Mouse (Mus musculus) heart, embryonic 13.5 days (tissue): ENCODE measurements around the gene Th. TPM values are rescaled to one million over a fixed set of nuclear protein-coding genes. Genes with fewer than 3 reads are reported as not detected.

Experiments
- ATAC-seq: fragments of 200-750 bp; cut with Nextera tagmentation; 2 replicates; pipeline ENCODE4 v1.8.0; 2017; ENCODE audit warnings: moderate TSS enrichment; ENCODE audit not compliant: insufficient number of reproducible peaks, low FRiP score, low TSS enrichment; ENCODE audit errors: extremely low read depth
- H3K27ac ChIP-seq: fragments of 300-500 bp; sonication (generic); replicated peaks from 2 replicates; pipeline ENCODE4 v1.5.1; 2015; ENCODE audit warnings: moderate library complexity, mild to moderate bottlenecking, inconsistent platforms
- H3K27me3 ChIP-seq: fragments of 300-500 bp; sonication (generic); replicated peaks from 2 replicates; pipeline ENCODE4 v1.6.1; 2015; ENCODE audit warnings: mild to moderate bottlenecking, inconsistent platforms
- H3K36me3 ChIP-seq: fragments of 300-500 bp; sonication (generic); 2 replicates; pipeline ENCODE4 v1.6.1; 2015; ENCODE audit warnings: mild to moderate bottlenecking, inconsistent platforms
- H3K4me1 ChIP-seq: fragments of 300-500 bp; sonication (generic); 2 replicates; pipeline ENCODE4 v1.6.1; 2015; ENCODE audit warnings: inconsistent platforms
- H3K4me2 ChIP-seq: fragments of 300-500 bp; sonication (generic); 2 replicates; pipeline ENCODE4 v1.6.1; 2015; ENCODE audit warnings: inconsistent platforms, mild to moderate bottlenecking, moderate library complexity
- H3K4me3 ChIP-seq: fragments of 300-500 bp; sonication (generic); 2 replicates; pipeline ENCODE4 v1.5.1; 2015; ENCODE audit warnings: moderate library complexity, mild to moderate bottlenecking, inconsistent platforms
- H3K9ac ChIP-seq: fragments of 300-500 bp; sonication (generic); 2 replicates; pipeline ENCODE4 v1.6.1; 2015; ENCODE audit warnings: inconsistent platforms, mild to moderate bottlenecking, moderate library complexity
- H3K9me3 ChIP-seq: fragments of 300-500 bp; sonication (generic); 2 replicates; pipeline ENCODE4 v1.6.1; 2016; ENCODE audit warnings: inconsistent platforms
- WGBS: fragments of 180-500 bp; shearing (Covaris S2); methylation state at CpG from one replicate; pipeline ENCODE4 v1.1.7; 2015; ENCODE audit warnings: mixed read lengths; 5-methylcytosine and 5-hydroxymethylcytosine counted together
- polyA plus RNA-seq: library from polyadenylated mRNA; unstranded; fragments of >200 nt; fragmentation: Nextera tagmentation; extraction: Ambion mirVana; gene quantifications from 2 replicates; pipeline ENCODE4 v1.2.1, GENCODE M21; 2015

The Th gene
- polyA plus RNA-seq, 1 experiment from 2014 or later = 0.76 TPM

- peaks cover 64% of the 10 kb centered on the region for H3K27me3 ChIP-seq
- H3K36me3 ChIP-seq = no peaks in the 10 kb centered on the region
- no peak overlapping the region for H3K9ac ChIP-seq
- no peak overlapping the region for H3K4me2 ChIP-seq
- ATAC-seq = no peak
- no peaks in the 10 kb centered on the region for H3K9me3 ChIP-seq
- 57% methylated on average over 2 of the region's 2 CpGs for WGBS
- no peak overlapping the region for H3K4me3 ChIP-seq
- 0 out of 2 replicates have a peak, but pooled peaks cover 6% of the 10 kb centered on the region for H3K4me1 ChIP-seq
- H3K27ac ChIP-seq = no peak overlapping the region
Observed at GRCm38 (mm10) chr7:142929516-142929915, 1.4 kb downstream of the Th start.

GRCm38 (mm10) chr7:142927293-142927692 is 3.6 kb downstream of the Th start:
- no peak for ATAC-seq
- peaks cover 69% of the 10 kb centered on the region for H3K27me3 ChIP-seq
- WGBS = 81% methylated on average over 8 of the region's 8 CpGs

GRCm38 (mm10) chr7:142918641-142919628 is 12.0 kb downstream of the Th start:
- ATAC-seq = peak; percentile 51; the same call in 1 of the 2 replicates
- Histone ChIP-seq H3K4me3 (no peak overlapping the region), H3K9me3 (no peaks in the 10 kb centered on the region), H3K9ac (no peak overlapping the region), H3K4me1 (peaks cover 12% of the 10 kb centered on the region), H3K27me3 (peaks cover 92% of the 10 kb centered on the region), H3K4me2 (no peak overlapping the region), H3K27ac (no peak overlapping the region), H3K36me3 (no peaks in the 10 kb centered on the region)
- 21% methylated on average over 8 of the region's 8 CpGs for WGBS

More at GRCm38 (mm10) chr7:142927293-142927692, 3.6 kb downstream of the Th start:
- Histone ChIP-seq H3K9me3 (no peaks in the 10 kb centered on the region), H3K36me3 (no peaks in the 10 kb centered on the region), H3K4me2 (no peak overlapping the region), H3K27ac (no peak overlapping the region), H3K4me1 (0 out of 2 replicates have a peak, but pooled peaks cover 6% of the 10 kb centered on the region), H3K4me3 (no peak overlapping the region), H3K9ac (no peak overlapping the region)

GRCm38 (mm10) chr7:142917659-142918058 is 13.3 kb downstream of the Th start:
- WGBS = 78% methylated on average over 5 of the region's 5 CpGs
- Histone ChIP-seq H3K4me2 (no peak overlapping the region), H3K4me3 (no peak overlapping the region), H3K4me1 (peaks cover 12% of the 10 kb centered on the region), H3K27me3 (peaks cover 88% of the 10 kb centered on the region), H3K9ac (no peak overlapping the region), H3K27ac (no peak overlapping the region), H3K9me3 (no peaks in the 10 kb centered on the region), H3K36me3 (no peaks in the 10 kb centered on the region)
- ATAC-seq = no peak

- WGBS = 47% methylated on average over 8 of the region's 8 CpGs
- H3K4me2 ChIP-seq = no peak overlapping the region
- no peak for ATAC-seq
Observed at GRCm38 (mm10) chr7:142916178-142916577, 14.8 kb downstream of the Th start.

GRCm38 (mm10) chr7:142911682-142912081 is 19.2 kb downstream of the Th start:
- WGBS = 70% methylated on average over 2 of the region's 2 CpGs
- peaks cover 93% of the 10 kb centered on the region for H3K27me3 ChIP-seq

More at GRCm38 (mm10) chr7:142916178-142916577, 14.8 kb downstream of the Th start:
- Histone ChIP-seq H3K4me3 (no peak overlapping the region), H3K4me1 (peaks cover 12% of the 10 kb centered on the region), H3K9ac (no peak overlapping the region), H3K36me3 (no peaks in the 10 kb centered on the region), H3K27me3 (peaks cover 88% of the 10 kb centered on the region), H3K9me3 (no peaks in the 10 kb centered on the region), H3K27ac (no peak overlapping the region)

GRCm38 (mm10) chr7:142910104-142910503 is 20.8 kb downstream of the Th start:
- Histone ChIP-seq H3K27me3 (peaks cover 93% of the 10 kb centered on the region), H3K4me3 (no peak overlapping the region), H3K36me3 (no peaks in the 10 kb centered on the region), H3K4me2 (no peak overlapping the region), H3K27ac (no peak overlapping the region), H3K9me3 (no peaks in the 10 kb centered on the region), H3K4me1 (no peaks in the 10 kb centered on the region), H3K9ac (no peak overlapping the region)
- no peak for ATAC-seq
- 54% methylated on average over 2 of the region's 2 CpGs for WGBS

More at GRCm38 (mm10) chr7:142911682-142912081, 19.2 kb downstream of the Th start:
- ATAC-seq = no peak
- Histone ChIP-seq H3K9me3 (no peaks in the 10 kb centered on the region), H3K9ac (no peak overlapping the region), H3K27ac (no peak overlapping the region), H3K36me3 (no peaks in the 10 kb centered on the region), H3K4me1 (0 out of 2 replicates have a peak, but pooled peaks cover 3% of the 10 kb centered on the region), H3K4me2 (no peak overlapping the region), H3K4me3 (no peak overlapping the region)

GRCm38 (mm10) chr7:142909622-142910021 is 21.3 kb downstream of the Th start:
- H3K9ac ChIP-seq = no peak overlapping the region
- no peak overlapping the region for H3K4me2 ChIP-seq
- H3K4me1 ChIP-seq = no peaks in the 10 kb centered on the region
- H3K27ac ChIP-seq = no peak overlapping the region
- H3K9me3 ChIP-seq = no peaks in the 10 kb centered on the region
- no peak overlapping the region for H3K4me3 ChIP-seq
- 37% methylated on average over 2 of the region's 2 CpGs for WGBS
- H3K36me3 ChIP-seq = no peaks in the 10 kb centered on the region
- peaks cover 93% of the 10 kb centered on the region for H3K27me3 ChIP-seq
- ATAC-seq = no peak

GRCm38 (mm10) chr7:142905606-142906005 is 25.3 kb downstream of the Th start:
- H3K4me3 ChIP-seq = no peak overlapping the region
- H3K27me3 ChIP-seq = peaks cover 100% of the 10 kb centered on the region
- no peaks in the 10 kb centered on the region for H3K36me3 ChIP-seq
- no peak for ATAC-seq
- no peaks in the 10 kb centered on the region for H3K9me3 ChIP-seq
- H3K4me1 ChIP-seq = 0 out of 2 replicates have a peak, but pooled peaks cover 2% of the 10 kb centered on the region
- 60% methylated on average over 5 of the region's 5 CpGs for WGBS
- H3K27ac ChIP-seq = no peak overlapping the region
- H3K4me2 ChIP-seq = no peak overlapping the region
- no peak overlapping the region for H3K9ac ChIP-seq

- Histone ChIP-seq H3K4me3 (no peak overlapping the region), H3K27me3 (peaks cover 100% of the 10 kb centered on the region), H3K4me2 (no peak overlapping the region), H3K36me3 (no peaks in the 10 kb centered on the region), H3K9me3 (no peaks in the 10 kb centered on the region), H3K9ac (no peak overlapping the region), H3K4me1 (0 out of 2 replicates have a peak, but pooled peaks cover 2% of the 10 kb centered on the region), H3K27ac (no peak overlapping the region)
- no peak for ATAC-seq
- WGBS = 62% methylated on average over 7 of the region's 7 CpGs
Observed at GRCm38 (mm10) chr7:142904331-142904730, 26.6 kb downstream of the Th start.

GRCm38 (mm10) chr7:142902931-142903330 is 28.0 kb downstream of the Th start:
- Histone ChIP-seq H3K27ac (no peak overlapping the region), H3K36me3 (no peaks in the 10 kb centered on the region), H3K9me3 (no peaks in the 10 kb centered on the region), H3K4me2 (no peak overlapping the region), H3K9ac (no peak overlapping the region), H3K4me3 (no peak overlapping the region), H3K4me1 (peaks cover 6% of the 10 kb centered on the region), H3K27me3 (peaks cover 100% of the 10 kb centered on the region)
- no peak for ATAC-seq
- 36% methylated on average over 4 of the region's 4 CpGs for WGBS
